11 mouse cellular contexts compared by ENCODE assay signal in the genomic region with DNA sequence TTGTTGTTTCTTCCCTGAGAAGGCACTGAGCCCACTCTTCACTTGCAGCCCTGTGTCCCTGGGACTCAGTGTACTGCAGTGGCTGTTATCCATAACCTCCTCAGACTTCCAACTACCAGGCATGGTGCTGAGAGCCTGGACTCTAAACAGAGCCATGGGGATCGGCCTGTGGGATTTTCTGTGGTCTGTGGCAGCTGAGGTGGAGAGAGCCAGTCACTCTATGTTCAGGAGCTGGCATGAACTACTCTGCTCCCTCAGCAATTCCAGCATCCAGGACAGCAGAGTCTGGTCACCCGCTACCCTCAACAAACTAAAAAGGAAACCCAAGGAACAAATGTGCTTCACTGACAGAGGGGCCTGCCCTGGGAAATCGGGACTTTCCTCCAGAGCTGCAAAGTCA. TPM values are rescaled to one million over a fixed set of nuclear protein-coding genes. Genes with fewer than 3 reads are reported as not detected.
DNase-seq lines count a peak whose midpoint lies in the region; ATAC-seq and TF ChIP-seq lines count a peak whose summit lies in the region.
"Had no signal": no experiment of that assay in that cellular context is flagged by ENCODE, and none has a peak within 500 bp of the region (broad histone marks: within the 10 kb centered on the region; RNA-seq: fewer than 3 reads in every experiment).

No protein-coding gene starts in this region.

- H3K36me3 ChIP-seq in heart, embryonic 10.5 days = peaks cover 14% of the 10 kb centered on the region; the same call in 1 of the 2 replicates
- no peaks in the 10 kb centered on the region for H3K36me3 ChIP-seq in embryonic facial prominence, embryonic 12.5 days
- H3K36me3 ChIP-seq in limb, embryonic 14.5 days (ENCODE audit: control insufficient read depth, insufficient read depth, low read length) = peaks cover 13% of the 10 kb centered on the region; the same call in 1 of the 2 replicates

- no peaks in the 10 kb centered on the region for H3K9me3 ChIP-seq in heart, embryonic 10.5 days
- no peaks in the 10 kb centered on the region for H3K9me3 ChIP-seq in embryonic facial prominence, embryonic 12.5 days
- H3K9me3 ChIP-seq in limb, embryonic 14.5 days (ENCODE audit: control insufficient read depth, low read length) = no peaks in the 10 kb centered on the region

- TF ChIP-seq CTCF in layer of hippocampus, adult 2 months (conservative IDR thresholded peaks at IDR 0.05) = no peak

- peak overlapping the region; percentile 82 for H3K27ac ChIP-seq in heart, embryonic 10.5 days
- peak overlapping the region; percentile 81; the same call in 1 of the 2 replicates for H3K27ac ChIP-seq in layer of hippocampus, adult 2 months
- H3K27ac ChIP-seq in embryonic facial prominence, embryonic 12.5 days = peak overlapping the region; percentile 80
- H3K27ac ChIP-seq in limb, embryonic 14.5 days (replicated peaks; ENCODE audit: low read depth, low read length) = peak overlapping the region; percentile 77; the same call in 1 of the 2 replicates

- H3K9ac ChIP-seq in embryonic facial prominence, embryonic 12.5 days = no peak overlapping the region
- H3K9ac ChIP-seq in limb, embryonic 14.5 days (ENCODE audit: low read depth, low read length, severe bottlenecking) = no peak overlapping the region

- ATAC-seq in embryonic facial prominence, embryonic 12.5 days (ENCODE audit: insufficient number of reproducible peaks, insufficient read depth, low FRiP score, low TSS enrichment) = no peak
- no peak for ATAC-seq in limb, embryonic 14.5 days (ENCODE audit: low FRiP score, low read depth)

- DNase-seq in heart, embryonic 10.5 days (ENCODE audit: low spot score) = peak; percentile 66
- DNase-seq in heart, postnatal 4 days = no peak
- no peak for DNase-seq in layer of hippocampus, adult 2 months (ENCODE audit: low spot score in 2 of 2)
- DNase-seq in layer of hippocampus, postnatal 10 days (ENCODE audit: low spot score in 2 of 2) = no peak
- no peak for DNase-seq in limb, embryonic 14.5 days (ENCODE audit: low spot score)
- DNase-seq in spleen, postnatal 10 days (ENCODE audit: low spot score in 2 of 2) = no peak
- no peak for DNase-seq in gastrocnemius, postnatal 10 days
- DNase-seq: cerebellum, postnatal 14 days; lung, postnatal 36 days had no signal

- WGBS in heart, embryonic 10.5 days = 74% methylated on average over 3 of the region's 3 CpGs
- 72% methylated on average over 3 of the region's 3 CpGs for WGBS in embryonic facial prominence, embryonic 12.5 days
- WGBS in limb, embryonic 14.5 days = 76% methylated on average over 3 of the region's 3 CpGs

- no peak for TF ChIP-seq POLR2A in limb, embryonic 14.5 days (IDR thresholded peaks at IDR 0.05; ENCODE audit: borderline replicate concordance, extremely low read depth, insufficient read depth, insufficient read length)

- H3K4me1 ChIP-seq in heart, embryonic 10.5 days = peaks cover 56% of the 10 kb centered on the region
- H3K4me1 ChIP-seq in embryonic facial prominence, embryonic 12.5 days = peaks cover 25% of the 10 kb centered on the region
- peaks cover 41% of the 10 kb centered on the region for H3K4me1 ChIP-seq in limb, embryonic 14.5 days (ENCODE audit: control insufficient read depth, insufficient read depth, low read length)

- no peak overlapping the region for H3K4me2 ChIP-seq in embryonic facial prominence, embryonic 12.5 days (replicated peaks)
- no peak overlapping the region for H3K4me2 ChIP-seq in limb, embryonic 14.5 days (replicated peaks; ENCODE audit: low read depth, low read length, severe bottlenecking)

- H3K27me3 ChIP-seq in heart, embryonic 10.5 days (ENCODE audit: insufficient read depth, poor library complexity, severe bottlenecking) = no peaks in the 10 kb centered on the region
- H3K27me3 ChIP-seq in embryonic facial prominence, embryonic 12.5 days = no peaks in the 10 kb centered on the region
- no peaks in the 10 kb centered on the region for H3K27me3 ChIP-seq in limb, embryonic 14.5 days (ENCODE audit: control insufficient read depth, insufficient read depth, low read length)
- H3K27me3 ChIP-seq: CH12.LX had no signal

- no peak overlapping the region for H3K4me3 ChIP-seq in heart, embryonic 10.5 days
- no peak overlapping the region for H3K4me3 ChIP-seq in layer of hippocampus, adult 2 months
- no peak overlapping the region for H3K4me3 ChIP-seq in embryonic facial prominence, embryonic 12.5 days
- H3K4me3 ChIP-seq in limb, embryonic 14.5 days (replicated peaks; ENCODE audit: low read length) = no peak overlapping the region

RNA-seq across cellular contexts. Expression of a gene that starts 20.8 kb away (rescaled TPM):
- 10.4 and 11.3 TPM in 2 replicates for polyA plus RNA-seq in heart, embryonic 10.5 days (2016; fragmentation: Nextera tagmentation; extraction: Ambion mirVana)
- 10 to 100 TPM; 14.8 to 15.4 TPM for total RNA-seq in heart, postnatal 4 days (2021)
- total RNA-seq in layer of hippocampus, adult 2 months (2021) = 10 to 100 TPM; 20.4 to 20.5 TPM
- total RNA-seq in layer of hippocampus, postnatal 10 days (2021) = 10 to 100 TPM; 12.8 to 12.9 TPM
- polyA plus RNA-seq in embryonic facial prominence, embryonic 12.5 days (2016; fragmentation: Nextera tagmentation; extraction: Ambion mirVana) = 7.2 TPM in 2 replicates
- polyA plus RNA-seq in limb, embryonic 14.5 days (2012; rRNA removed) = 14.9 and 16.3 TPM in 2 replicates
- polyA plus RNA-seq in limb, embryonic 14.5 days (2014; fragmentation: Nextera tagmentation; extraction: Ambion mirVana) = 12.7 and 13.6 TPM in 2 replicates
- total RNA-seq in gastrocnemius, postnatal 10 days (2021) = 10 to 100 TPM; 14.2 to 21.4 TPM

RNA-seq across cellular contexts. Expression of a gene that starts 43.1 kb away (rescaled TPM):
- polyA plus RNA-seq in heart, embryonic 10.5 days (2016; fragmentation: Nextera tagmentation; extraction: Ambion mirVana) = 62.2 and 71.8 TPM in 2 replicates
- 10 to 100 TPM; 92.0 to 95.7 TPM for total RNA-seq in heart, postnatal 4 days (2021)
- total RNA-seq in layer of hippocampus, adult 2 months (2021) = 100 to 1,000 TPM; 338 to 346 TPM
- 100 to 1,000 TPM; 268 to 272 TPM for total RNA-seq in layer of hippocampus, postnatal 10 days (2021)
- polyA plus RNA-seq in embryonic facial prominence, embryonic 12.5 days (2016; fragmentation: Nextera tagmentation; extraction: Ambion mirVana) = 110 and 119 TPM in 2 replicates
- polyA plus RNA-seq in limb, embryonic 14.5 days (2012; rRNA removed) = 142 and 143 TPM in 2 replicates
- polyA plus RNA-seq in limb, embryonic 14.5 days (2014; fragmentation: Nextera tagmentation; extraction: Ambion mirVana) = 97.1 and 110 TPM in 2 replicates
- 10 to 100 TPM; 47.4 to 53.9 TPM for total RNA-seq in gastrocnemius, postnatal 10 days (2021)
